Mouse (Mus musculus): ENCODE results near the gene Itgav.
A peak's percentile ranks its signal among the peaks of the same experiment; 100 is the strongest.

The Itgav gene

DNA sequence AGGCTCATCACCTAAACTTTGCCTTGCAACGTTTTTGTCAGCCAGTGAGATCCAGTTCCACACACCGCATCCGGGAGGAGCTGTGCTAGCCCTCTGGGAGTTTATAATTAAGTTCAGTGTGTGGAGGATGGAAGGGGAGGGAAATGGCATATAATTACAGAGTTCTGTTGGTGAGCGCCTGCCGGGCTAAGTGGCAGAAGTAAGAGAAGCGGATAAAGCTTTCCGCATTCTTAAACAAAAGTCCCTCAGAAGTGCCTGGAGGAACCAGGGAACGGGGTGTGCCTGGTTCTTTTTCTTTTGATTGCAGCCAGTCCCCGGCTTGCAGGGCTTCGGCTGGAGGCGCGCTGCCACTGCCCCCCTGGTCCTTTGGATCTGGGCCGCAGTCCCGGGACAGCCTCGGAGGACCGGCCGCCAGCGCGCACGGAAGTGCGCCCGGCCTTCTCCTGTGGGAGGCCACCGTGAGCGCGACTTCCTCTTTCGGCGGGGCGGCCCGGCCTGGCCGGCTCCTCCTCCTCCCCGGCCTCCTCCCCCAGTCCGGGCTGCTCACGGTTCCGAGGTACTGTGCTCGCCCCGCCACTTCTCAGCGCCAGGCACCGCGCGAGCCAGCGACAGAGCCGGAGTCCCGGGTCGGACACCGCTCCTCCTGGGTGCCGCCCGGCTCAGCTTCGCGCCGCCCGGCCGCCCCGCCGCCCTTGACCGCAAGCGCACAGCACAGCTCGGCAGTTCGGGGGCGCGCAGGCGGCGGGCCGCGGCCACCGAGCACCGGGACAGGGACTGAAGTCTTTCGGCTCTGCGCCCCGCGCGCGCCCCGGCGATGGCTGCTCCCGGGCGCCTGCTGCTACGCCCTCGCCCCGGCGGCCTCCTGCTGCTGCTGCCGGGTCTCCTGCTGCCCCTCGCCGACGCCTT is at the start of gene Itgav:
Gene Itgav (plus strand): TSS at position 477 of the 906 bp plus-strand sequence.
- peak; percentile 97 for DNase-seq

- no peak for DNase-seq
Observed at GRCm38 (mm10) chr2:83674421-83674820, 49.8 kb upstream of the Itgav start.

- DNase-seq = no peak
Observed at GRCm38 (mm10) chr2:83674896-83675295, 49.3 kb upstream of the Itgav start.

GRCm38 (mm10) chr2:83675681-83676080 is 48.5 kb upstream of the Itgav start:
- no peak for DNase-seq

GRCm38 (mm10) chr2:83676226-83676870 is 47.8 kb upstream of the Itgav start:
- DNase-seq = no peak

DNA sequence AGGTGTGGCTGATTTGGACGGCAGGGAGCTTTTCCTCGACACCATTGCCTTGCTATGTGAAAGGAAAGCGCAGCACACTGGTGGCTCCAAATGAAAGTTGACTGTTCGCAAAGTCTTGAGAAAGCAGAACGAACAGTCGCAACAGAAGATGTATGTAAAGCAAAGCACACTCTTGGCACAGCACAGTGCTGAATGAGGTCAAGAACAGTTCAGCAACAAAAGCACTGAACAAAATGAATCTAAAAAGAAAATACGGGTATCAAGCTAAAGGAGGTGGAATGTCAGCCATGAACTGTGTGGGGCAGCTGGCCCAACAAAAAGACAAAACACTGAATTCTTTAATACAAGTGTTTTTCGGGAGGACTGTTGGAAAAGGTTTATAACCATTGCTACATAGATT is 42.9 kb upstream of the Itgav start:
- no peak for DNase-seq

GRCm38 (mm10) chr2:83681785-83682184 is 42.4 kb upstream of the Itgav start:
- DNase-seq = no peak

GRCm38 (mm10) chr2:83682282-83682681 is 41.9 kb upstream of the Itgav start:
- no peak for DNase-seq

DNA sequence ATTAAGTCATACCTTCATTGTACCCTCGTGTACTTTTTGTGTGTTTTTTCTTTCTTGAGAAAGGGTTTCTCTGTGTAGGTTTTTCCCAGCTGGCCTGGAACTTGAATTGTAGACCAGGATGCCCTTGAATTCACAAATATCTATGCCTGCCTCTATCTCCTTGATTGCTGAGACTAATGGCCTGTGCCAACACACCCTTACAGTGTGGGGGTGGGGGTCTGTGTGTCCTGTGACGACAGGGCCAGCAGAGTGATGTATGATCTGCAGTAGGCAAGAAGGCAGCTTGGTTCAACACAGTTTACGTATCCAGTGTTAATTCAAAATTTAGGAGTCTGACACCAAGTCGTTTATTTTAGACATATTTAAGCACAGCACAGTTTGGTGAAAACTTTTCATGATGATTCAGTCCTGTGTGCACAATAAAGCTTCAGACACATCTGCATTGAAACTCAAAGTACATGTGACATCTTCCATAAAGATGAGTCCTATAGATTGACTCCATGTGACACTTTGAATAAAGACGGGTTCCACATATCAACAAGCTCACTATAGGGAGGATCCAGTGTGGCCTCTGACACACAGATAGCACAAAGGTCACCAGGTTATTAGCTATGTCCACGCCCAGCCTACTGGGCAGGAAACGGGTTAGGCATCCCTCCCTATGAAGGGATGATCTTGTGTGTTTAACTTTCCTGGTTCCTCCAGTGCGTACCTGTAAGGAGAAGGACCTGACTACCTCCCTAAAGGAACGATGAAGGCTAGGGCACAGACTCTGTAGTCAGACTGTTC is 40.3 kb upstream of the Itgav start:
- DNase-seq = no peak

- no peak for DNase-seq
Observed at GRCm38 (mm10) chr2:83684691-83685090, 39.5 kb upstream of the Itgav start.

- no peak for DNase-seq
Observed at GRCm38 (mm10) chr2:83690372-83690771, 33.8 kb upstream of the Itgav start.

GRCm38 (mm10) chr2:83692651-83693545 is 31.3 kb upstream of the Itgav start:
- DNase-seq = no peak

GRCm38 (mm10) chr2:83694061-83694460 is 30.1 kb upstream of the Itgav start:
- DNase-seq = no peak

DNA sequence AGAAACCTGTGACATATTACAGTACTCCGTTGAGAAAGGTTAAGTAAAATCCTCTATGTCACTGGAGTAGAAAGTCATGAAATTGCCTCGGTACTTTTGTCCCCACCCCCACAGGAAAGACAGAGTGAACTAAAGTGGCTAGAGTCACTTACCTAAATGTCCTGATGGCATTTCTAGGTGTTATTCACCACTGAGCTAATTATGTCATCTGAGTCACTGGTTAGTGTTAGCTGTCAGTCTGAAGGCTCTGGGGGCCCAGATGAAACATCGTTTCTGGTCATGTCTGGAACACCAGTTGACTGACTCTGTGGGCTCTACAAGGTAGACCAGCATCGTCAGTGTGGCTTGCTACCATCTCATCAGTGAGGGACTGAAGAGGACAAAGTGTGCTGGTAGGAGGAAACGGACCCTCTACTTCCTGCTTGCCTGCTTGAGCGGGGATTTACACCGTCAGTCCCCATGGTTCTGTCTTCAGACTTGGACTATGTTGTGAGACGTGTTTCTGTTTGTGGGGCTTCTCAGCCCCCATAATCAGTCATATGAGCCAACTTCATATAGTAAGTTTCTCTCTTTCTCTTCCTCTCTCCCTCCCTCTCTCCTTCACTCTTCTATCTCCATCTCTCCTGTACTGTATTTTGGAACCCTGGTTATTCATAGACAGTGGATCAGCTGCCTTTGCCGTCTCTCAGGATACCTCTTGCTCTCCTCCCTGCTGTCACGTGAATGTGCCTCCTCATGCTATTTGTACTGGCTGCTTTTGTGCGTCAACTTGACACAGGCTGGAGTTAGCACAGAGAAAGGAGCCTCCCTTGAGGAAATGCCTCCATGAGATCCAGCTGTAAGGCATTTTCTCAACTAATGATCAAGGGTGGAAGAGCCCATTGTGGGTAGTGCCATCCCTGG is 28.6 kb upstream of the Itgav start:
- no peak for DNase-seq

- DNase-seq = no peak
Observed at GRCm38 (mm10) chr2:83698484-83698883, 25.7 kb upstream of the Itgav start.

DNA sequence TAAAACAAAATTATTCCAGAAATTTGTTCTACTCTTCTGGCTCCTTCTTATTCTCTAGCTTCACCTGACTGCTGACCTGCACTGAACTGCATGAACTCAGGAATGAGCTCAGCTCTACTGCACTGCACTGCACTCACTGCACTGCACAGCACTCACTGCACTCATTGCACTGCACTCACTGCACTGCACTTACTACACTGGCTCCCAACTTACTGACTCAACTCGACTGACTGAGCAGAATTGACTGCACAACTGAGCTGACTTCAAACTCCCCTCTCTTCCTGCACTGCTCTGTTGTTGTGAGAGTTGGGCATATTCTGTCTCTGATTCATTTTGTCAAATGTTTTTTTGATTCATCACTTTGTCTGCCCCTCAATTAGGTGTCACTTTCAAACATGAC is 24.9 kb upstream of the Itgav start:
- no peak for DNase-seq

DNA sequence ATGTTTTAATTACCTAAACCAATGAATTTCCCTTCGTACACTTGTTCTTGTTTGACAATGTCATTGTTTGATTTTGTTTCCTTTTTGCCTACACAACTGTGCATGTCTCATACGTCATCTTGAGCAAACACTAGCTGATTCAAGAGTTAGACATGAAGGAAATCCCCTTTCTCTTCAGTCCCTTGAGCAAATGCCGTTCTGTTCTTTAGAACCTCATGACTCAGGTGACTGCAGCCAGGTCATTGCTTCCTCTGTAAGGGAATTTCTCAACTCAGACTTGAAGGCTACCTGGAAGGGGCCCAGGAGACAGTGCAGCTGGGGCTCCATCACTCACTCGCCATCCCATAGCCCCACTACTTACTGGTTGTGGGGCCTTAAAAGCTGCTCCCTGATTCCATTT is 23.5 kb upstream of the Itgav start:
- no peak for DNase-seq

DNA sequence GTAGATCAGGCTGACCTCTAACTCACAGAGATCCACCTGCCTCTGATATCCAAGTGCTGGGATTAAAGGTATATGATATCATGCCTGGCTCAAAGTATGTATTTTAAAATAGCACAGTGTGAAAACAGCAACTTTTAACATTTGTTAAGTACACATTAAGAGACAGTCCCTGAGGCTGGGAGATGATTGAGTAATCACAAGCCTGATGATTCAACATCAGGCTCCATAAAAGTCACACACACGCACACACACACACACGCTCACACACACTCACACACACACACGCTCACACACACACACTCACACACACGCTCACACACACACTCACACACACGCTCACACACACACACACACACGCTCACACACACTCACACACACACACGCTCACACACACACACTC is 21.8 kb upstream of the Itgav start:
- DNase-seq = no peak

DNA sequence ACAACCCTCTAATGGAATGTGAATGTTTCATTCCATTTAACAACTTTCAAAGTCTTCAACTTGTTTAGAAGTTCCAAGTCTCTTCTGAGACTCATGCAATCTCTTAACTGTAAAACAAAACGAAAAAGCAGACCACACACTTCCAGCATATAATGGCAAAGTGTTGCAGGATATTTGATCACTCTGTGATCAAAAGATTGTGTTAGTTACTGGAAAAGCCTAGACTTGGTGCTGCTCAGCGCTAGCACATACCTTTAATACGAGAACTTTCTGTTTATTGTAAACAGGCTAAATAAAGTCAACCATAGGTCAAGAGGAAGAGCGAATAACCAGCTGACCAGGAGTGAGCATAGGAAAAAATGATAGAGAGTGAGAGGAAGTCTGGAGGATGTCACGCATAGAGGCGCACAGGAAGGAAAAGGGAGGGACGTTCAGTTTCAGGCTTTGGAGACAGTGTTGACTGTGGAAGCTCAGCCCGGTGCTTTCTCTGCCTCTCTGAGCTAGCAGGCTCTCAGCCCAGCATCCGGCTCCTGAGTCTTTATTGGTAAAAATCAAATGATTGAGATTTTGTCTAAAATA is 18.5 kb upstream of the Itgav start:
- DNase-seq = peak; percentile 44

- DNase-seq = no peak
Observed at GRCm38 (mm10) chr2:83709896-83710524, 14.2 kb upstream of the Itgav start.
